Mouse (Mus musculus): ENCODE measurements around the gene Gm6993. TPM values are rescaled to one million over a fixed set of nuclear protein-coding genes. Genes with fewer than 3 reads are reported as not detected.

The Gm6993 gene
- polyA plus RNA-seq, 3 experiments from 2014 or later, result not detected

DNA sequence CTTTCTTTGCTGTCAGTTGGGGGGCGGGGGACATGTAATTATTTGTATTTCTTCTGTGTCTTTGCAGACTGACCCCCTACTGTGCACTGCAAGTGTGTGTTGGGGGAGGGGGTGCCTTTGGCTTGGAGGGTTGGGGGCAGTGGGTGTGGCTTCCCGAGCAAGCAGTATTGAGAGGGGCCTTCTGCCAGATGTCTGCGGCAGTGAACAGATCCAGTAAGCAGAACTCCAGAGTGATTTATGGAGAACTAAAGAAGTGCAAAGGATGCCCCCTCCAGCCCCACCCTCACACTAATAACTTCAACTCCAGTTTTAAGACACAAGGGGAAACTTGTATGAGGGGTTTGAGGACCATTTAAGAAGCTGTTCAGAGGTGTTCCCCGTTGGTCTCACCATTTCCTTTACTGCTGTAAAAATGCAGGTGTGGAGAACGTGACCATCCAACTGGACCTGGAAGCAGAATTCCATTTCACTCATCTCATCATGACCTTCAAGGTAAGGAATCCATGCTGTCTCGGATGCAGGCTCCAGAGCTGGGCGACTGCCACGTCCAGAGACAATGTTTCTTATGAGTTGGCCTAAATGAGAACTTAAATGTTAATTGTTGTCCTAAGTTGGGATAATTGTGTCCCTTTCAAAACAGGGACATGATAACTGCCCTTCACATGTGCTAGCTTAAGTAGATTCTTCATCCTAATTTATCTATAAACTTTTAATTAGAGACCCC, 31.6 kb downstream of the Gm6993 start:
- ATAC-seq, result no peak

- ATAC-seq, result no peak
These were observed 32.3 kb downstream of the Gm6993 start for GRCm38 (mm10) chr12:31272846-31273245.

DNA sequence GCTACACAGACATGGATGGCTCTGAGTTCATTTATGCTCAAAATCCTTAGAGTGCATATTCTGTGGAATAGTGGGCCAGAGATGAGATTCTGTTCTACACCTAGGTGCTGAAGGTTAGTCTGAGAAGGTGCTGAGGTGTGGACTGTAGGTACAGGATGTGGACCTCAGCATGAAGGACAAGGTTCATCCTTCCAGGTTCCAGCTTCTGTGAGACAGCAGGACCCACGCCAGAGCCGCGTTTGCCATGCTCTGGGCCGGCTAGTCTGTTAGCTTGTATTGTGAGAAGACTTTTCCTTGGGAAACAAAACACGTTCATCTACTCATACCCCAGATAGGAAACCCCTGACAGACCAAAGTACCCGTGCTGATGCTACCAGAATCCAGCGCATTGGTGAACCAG, 33.1 kb downstream of the Gm6993 start:
- ATAC-seq, result no peak

DNA sequence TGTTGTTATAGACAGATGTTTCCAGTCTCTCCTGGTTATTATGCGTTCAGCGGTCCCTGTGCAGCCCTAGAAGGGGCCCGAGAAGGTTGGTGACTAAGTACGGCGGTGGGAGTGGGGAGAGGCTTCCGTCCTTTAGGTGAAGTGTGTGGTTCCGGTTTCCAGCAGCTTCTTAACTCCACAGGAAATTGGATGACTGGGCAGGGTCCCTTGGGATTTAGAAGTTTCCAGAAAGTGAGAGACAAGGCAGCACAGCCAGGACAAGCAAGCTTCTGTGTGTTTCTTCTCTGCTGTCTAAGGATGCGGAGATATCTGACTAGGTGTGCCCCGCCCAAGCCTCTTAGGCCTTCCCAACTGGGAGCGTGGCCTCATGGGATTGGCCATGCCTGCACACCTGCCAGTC, 34.8 kb downstream of the Gm6993 start:
- ATAC-seq, result no peak

DNA sequence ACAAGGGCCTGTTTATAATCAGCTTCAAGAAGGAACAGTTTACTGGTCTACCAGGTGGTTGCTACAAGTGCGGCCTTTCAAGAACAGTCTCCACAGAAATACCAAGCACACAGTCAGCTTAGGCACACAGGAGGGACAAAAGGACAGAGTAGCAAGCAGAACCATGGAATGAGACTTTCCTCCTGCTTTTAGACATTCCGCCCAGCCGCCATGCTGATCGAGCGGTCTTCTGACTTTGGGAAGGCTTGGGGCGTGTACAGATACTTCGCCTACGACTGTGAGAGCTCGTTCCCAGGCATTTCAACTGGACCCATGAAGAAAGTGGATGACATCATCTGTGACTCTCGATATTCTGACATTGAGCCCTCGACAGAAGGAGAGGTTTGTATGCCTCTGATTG, 37.7 kb downstream of the Gm6993 start:
- ATAC-seq, result no peak

DNA sequence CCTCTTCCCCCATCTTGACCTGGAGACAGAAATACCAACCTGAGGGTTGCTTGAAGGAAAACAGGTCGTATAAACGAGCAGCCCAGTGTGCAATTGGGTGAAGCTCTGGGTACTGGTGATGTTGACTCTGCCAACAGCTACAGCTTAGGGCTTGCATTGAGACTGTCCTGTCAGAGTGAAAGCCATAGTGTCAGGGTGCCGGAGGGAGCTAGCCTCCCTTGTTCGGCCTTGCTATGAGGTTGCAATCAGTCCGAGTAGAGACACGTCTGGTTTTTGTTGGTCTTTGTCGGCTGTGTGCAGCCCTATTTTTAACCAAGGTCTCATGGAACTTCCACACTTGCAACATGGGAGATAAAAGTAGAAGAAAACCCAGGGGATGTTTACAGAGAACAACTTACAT, 39.7 kb downstream of the Gm6993 start:
- ATAC-seq, result no peak

DNA sequence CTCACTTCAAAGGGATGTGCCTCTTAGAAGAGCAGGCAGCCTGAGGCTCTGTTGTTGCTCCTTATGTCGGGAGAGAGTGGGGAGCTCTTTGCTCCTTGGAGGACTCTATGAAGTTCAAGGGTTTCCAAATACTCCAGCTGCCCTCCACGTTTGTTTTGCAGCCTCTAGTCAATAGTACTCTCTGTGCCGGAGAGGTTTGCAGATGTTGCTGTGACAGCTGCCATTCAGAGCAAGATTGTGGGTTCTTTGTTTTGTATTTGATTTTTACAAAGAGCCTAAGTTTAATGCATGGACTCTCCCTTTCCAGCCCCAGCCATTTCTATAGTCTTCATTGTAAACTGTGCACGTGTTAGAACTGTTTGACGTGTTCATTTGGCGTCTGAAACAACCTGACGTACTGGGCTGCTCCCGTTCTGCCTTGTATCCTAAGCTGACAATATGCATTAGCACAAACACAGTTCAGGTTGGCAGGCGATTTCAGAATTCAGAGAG, 40.6 kb downstream of the Gm6993 start:
- ATAC-seq, result no peak

DNA sequence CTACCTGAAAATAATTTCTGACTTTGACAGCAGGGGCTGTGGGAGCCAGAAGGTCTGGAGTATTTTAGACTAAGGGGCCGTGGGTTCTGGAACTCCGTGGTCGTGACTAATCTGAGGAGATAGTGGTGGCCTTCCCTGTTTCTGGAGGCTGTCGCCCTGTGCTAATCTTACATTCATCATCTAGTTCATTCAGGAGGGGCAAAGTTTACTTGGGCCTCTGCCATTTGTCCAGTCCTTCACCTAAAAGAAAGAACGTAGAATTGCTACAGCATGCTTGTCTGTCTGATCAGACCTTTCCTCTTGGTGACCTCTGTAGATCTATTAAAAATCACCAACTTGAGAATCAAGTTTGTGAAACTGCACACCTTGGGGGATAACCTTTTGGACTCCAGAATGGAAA, 41.7 kb downstream of the Gm6993 start:
- ATAC-seq, result no peak

- ATAC-seq, result no peak
These were observed 42.6 kb downstream of the Gm6993 start for GRCm38 (mm10) chr12:31283131-31283530.

- no peak for ATAC-seq
These were observed 43.1 kb downstream of the Gm6993 start for GRCm38 (mm10) chr12:31283617-31284136.

DNA sequence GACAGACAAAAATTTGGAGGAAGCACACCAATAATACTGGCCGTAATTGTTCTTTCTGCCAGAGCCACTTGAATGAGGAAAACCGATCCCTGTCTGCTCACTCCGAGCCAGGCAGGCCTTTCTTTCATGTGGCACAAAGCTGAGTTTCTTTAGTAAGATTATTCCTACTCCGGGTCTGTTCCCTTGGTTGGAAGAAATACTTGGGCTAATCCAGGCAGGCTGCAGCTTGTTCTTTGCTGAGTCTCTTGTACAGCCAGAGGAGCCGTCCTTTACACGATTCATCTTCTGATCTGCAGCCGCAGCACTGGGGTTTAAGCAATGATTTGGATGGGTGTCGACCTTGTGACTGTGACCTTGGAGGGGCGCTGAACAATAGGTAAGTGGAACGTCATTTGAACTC, 48.5 kb downstream of the Gm6993 start:
- no peak for ATAC-seq

Other genes starting within 250 kb of the Gm6993 start
- gene Fam110c, start 166.9 kb upstream of the Gm6993 start, polyA plus RNA-seq (2017; shearing (Covaris generic)), result under 1 TPM in 2 of 3 experiments, not detected in 1; 0.24 to 0.39 TPM
- gene Lamb1, start 24.5 kb downstream of the Gm6993 start, polyA plus RNA-seq (2017; shearing (Covaris generic)), result not detected
- 100 to 1,000 TPM in 1 of 3 experiments, 10 to 100 TPM in 2; 92.6 to 105 (median 93.2) TPM for gene Dld, start 110.7 kb downstream of the Gm6993 start, polyA plus RNA-seq (2017; shearing (Covaris generic))
- not detected for gene Slc26a3, start 150.1 kb downstream of the Gm6993 start, polyA plus RNA-seq (2017; shearing (Covaris generic))

Measured in inflammation-experienced regulatory T-cells, adult 6 months (primary cell).